Mouse (Mus musculus) bone marrow, adult 2 months (tissue): ENCODE data around the gene Suv39h1.
"Not testable (repeated sequence)": the region's sequence is repeated elsewhere in the genome, so short reads cannot be mapped to it uniquely, and the experiment has no call there.

Experiments
- CTCF ChIP-seq: fragments of 200-500 bp; IDR thresholded peaks from 2 replicates; pipeline ENCODE4 v1.5.1; 2011; ENCODE audit warnings: low read length, control low read depth; ENCODE audit not compliant: control insufficient read depth, insufficient read depth
- POLR2A ChIP-seq: fragments of 200-500 bp; IDR thresholded peaks from 2 replicates; pipeline ENCODE4 v1.6.1; 2011; ENCODE audit warnings: low read depth, mild to moderate bottlenecking, control low read depth, low read length, borderline replicate concordance; ENCODE audit not compliant: control insufficient read depth

GRCm38 (mm10) chrX:8051044-8051781 lies 23.3 kb downstream of the Suv39h1 start:
- TF ChIP-seq POLR2A, CTCF: not testable (repeated sequence)
